Mouse (Mus musculus): Measurements from ENCODE around the gene Dock2. TPM values are rescaled to one million over a fixed set of nuclear protein-coding genes. Genes with fewer than 3 reads are reported as not detected.

The Dock2 gene
- total and polyA plus RNA-seq, 2 experiments from 2014 or later = 0.57 to 1.6 TPM

DNA sequence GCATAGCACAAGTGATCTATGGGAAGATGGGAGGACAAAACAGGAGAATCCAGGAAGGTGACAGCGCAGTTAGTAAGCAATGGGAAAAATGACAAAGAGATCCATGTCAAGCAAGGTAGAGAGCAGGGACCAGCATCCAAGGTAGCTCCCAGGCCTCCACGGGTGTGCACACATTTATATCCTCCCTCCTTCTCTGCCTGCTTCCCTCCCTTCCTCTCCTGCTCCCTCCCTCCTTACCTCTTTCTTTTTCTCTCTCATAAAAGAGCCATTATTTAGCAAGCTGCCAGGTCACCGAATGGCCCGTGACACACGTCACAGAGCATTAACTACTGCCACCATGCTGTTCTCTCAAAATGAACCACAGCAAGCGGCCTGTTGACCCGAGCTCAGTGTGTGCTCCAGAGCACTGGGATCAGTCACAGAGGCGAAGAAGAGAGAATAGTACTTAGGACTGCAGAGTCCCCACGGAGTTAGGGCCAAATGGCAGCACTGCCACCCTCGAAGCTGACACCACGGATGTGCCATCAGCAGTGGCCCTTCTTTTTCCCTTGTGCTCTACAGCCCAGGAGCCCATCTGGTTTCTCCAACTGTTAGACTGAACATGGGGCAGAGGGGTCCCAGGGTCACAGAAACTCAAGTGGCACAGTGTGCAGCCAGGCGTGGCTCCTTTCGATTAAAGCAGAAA lies 499.4 kb downstream of the Dock2 start:
- no peak for TF ChIP-seq CTCF (IDR thresholded peaks at IDR 0.05)
- 28% methylated on average over 13 of the region's 13 CpGs for WGBS
- H3K4me2 ChIP-seq (ENCODE audit: low read depth, low read length, poor library complexity, severe bottlenecking) = no peak overlapping the region
- no peak overlapping the region for H3K4me3 ChIP-seq (ENCODE audit: low read depth, low read length)
- H3K9ac ChIP-seq (replicated peaks; ENCODE audit: low read length, poor library complexity, severe bottlenecking) = no peak overlapping the region
- no peak overlapping the region for H3K27ac ChIP-seq (ENCODE audit: low read depth, low read length)
- no peaks in the 10 kb centered on the region for H3K4me1 ChIP-seq (ENCODE audit: insufficient read depth, low read length)
- peaks cover 6% of the 10 kb centered on the region; the same call in 1 of the 2 replicates for H3K27me3 ChIP-seq (ENCODE audit: insufficient read depth, low read length)
- no peaks in the 10 kb centered on the region for H3K9me3 ChIP-seq (ENCODE audit: low read length)
- DNase-seq (ENCODE audit: low spot score) (no peak), ATAC-seq (ENCODE audit: low FRiP score) (no peak)
- H3K36me3 ChIP-seq (ENCODE audit: insufficient read depth, low read length) = no peaks in the 10 kb centered on the region

DNA sequence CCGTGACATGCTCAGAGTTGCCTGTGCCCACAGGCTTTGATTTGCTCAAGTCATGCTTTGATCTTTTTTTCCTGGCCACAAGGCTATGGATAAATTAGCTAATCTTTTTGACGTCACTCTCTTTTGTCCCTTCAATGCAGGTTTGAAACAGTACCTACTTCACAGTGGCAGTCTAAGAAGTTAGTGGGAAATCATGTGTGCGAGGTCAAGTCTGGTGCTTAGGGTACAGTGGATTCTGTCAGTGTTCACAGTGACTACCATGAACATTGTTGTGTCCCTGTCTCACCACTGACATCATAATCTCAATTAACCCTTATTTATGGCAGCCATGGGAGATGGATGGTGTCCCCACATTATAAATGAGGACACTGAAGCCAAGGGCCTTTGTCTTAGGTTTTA lies 506.6 kb downstream of the Dock2 start:
- ATAC-seq (ENCODE audit: low FRiP score) = no peak
- Histone ChIP-seq H3K36me3 (ENCODE audit: insufficient read depth, low read length) (no peaks in the 10 kb centered on the region), H3K27ac (ENCODE audit: low read depth, low read length) (no peak overlapping the region)

DNA sequence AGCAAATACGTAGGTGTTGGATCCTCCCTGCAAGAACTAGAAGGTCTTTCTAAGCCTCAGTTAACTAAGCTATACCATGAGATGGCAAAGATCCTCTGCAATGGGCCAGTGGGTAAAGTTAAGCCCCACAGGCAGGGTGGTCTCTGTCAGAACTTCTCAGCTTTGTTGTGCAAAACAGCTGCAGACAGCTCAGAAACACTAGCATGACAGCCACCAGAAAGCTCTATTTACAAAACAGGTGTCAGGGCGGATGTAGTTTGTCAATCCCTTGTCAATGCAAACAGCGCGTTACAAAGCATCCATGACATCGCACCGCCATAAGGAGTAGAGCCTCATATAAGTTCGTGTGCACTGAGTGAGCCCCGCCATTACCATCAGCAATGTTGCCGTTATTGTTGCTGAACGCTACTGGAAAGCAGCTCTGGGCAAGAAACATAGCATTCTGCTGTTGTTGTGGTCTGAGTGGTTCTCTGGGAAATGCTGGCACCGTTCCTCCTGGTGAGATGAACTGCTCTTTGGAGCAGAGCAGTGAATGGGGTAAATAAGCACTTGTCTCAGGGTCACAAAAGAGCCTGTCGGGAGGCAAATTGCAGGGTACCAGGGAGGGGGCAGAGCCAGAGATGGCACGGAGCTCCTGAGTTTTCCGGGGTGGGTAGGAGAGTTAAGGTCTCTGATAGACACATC lies 507.2 kb downstream of the Dock2 start:
- Histone ChIP-seq H3K4me2 (ENCODE audit: low read depth, low read length, poor library complexity, severe bottlenecking) (peak overlapping the region; percentile 30), H3K27ac (ENCODE audit: low read depth, low read length) (no peak overlapping the region), H3K27me3 (ENCODE audit: insufficient read depth, low read length) (no peaks in the 10 kb centered on the region), H3K4me3 (ENCODE audit: low read depth, low read length) (no peak overlapping the region), H3K9ac (replicated peaks; ENCODE audit: low read length, poor library complexity, severe bottlenecking) (no peak overlapping the region), H3K9me3 (ENCODE audit: low read length) (no peaks in the 10 kb centered on the region), H3K4me1 (ENCODE audit: insufficient read depth, low read length) (peaks cover 6% of the 10 kb centered on the region; the same call in 1 of the 2 replicates), H3K36me3 (ENCODE audit: insufficient read depth, low read length) (no peaks in the 10 kb centered on the region)
- peak; percentile 47; the same call in 1 of the 2 replicates for ATAC-seq (ENCODE audit: low FRiP score)
- no peak for TF ChIP-seq CTCF (IDR thresholded peaks at IDR 0.05)
- peak; percentile 59 for DNase-seq (ENCODE audit: low spot score)
- 27% methylated on average over 14 of the region's 14 CpGs for WGBS

More for the DNA sequence above, 506.6 kb downstream of the Dock2 start:
- TF ChIP-seq CTCF (IDR thresholded peaks at IDR 0.05) = no peak
- no peak for DNase-seq (ENCODE audit: low spot score)
- H3K4me2 ChIP-seq (ENCODE audit: low read depth, low read length, poor library complexity, severe bottlenecking) = peak overlapping the region; percentile 30; the same call in 1 of the 2 replicates
- H3K27me3 ChIP-seq (ENCODE audit: insufficient read depth, low read length) = no peaks in the 10 kb centered on the region
- no peaks in the 10 kb centered on the region for H3K9me3 ChIP-seq (ENCODE audit: low read length)
- no peak overlapping the region for H3K9ac ChIP-seq (replicated peaks; ENCODE audit: low read length, poor library complexity, severe bottlenecking)
- peaks cover 6% of the 10 kb centered on the region; the same call in 1 of the 2 replicates for H3K4me1 ChIP-seq (ENCODE audit: insufficient read depth, low read length)
- 44% methylated on average over 3 of the region's 3 CpGs for WGBS
- no peak overlapping the region for H3K4me3 ChIP-seq (ENCODE audit: low read depth, low read length)

DNA sequence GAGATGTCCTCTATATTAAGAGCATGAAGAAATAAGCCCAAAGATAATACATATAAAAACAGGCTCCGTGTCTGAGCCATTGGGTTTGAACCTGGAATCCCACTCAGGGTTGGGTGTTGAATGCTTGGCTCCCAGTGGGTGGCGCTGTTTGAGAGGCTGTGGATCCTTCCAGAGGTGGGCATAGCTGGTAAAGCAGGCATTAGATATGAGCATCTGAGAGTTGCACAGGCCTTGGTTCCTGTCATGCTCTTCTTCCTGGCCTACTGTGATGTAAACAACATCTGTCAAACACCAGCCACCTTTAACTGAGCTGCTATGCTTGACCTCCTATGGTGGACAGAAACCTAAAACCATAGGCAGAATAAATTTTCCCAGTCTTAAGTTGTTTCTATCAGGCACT lies 507.8 kb downstream of the Dock2 start:
- Histone ChIP-seq H3K9ac (replicated peaks; ENCODE audit: low read length, poor library complexity, severe bottlenecking) (no peak overlapping the region), H3K4me3 (ENCODE audit: low read depth, low read length) (no peak overlapping the region), H3K27ac (ENCODE audit: low read depth, low read length) (no peak overlapping the region), H3K9me3 (ENCODE audit: low read length) (no peaks in the 10 kb centered on the region), H3K4me1 (ENCODE audit: insufficient read depth, low read length) (peaks cover 6% of the 10 kb centered on the region; the same call in 1 of the 2 replicates), H3K4me2 (ENCODE audit: low read depth, low read length, poor library complexity, severe bottlenecking) (no peak overlapping the region), H3K27me3 (ENCODE audit: insufficient read depth, low read length) (no peaks in the 10 kb centered on the region; the same call in 1 of the 2 replicates), H3K36me3 (ENCODE audit: insufficient read depth, low read length) (no peaks in the 10 kb centered on the region)
- ATAC-seq (ENCODE audit: low FRiP score) (no peak), DNase-seq (ENCODE audit: low spot score) (peak; percentile 40)
- WGBS = 41% methylated on average over 2 of the region's 2 CpGs
- peak; percentile 67 for TF ChIP-seq CTCF (IDR thresholded peaks at IDR 0.05)

DNA sequence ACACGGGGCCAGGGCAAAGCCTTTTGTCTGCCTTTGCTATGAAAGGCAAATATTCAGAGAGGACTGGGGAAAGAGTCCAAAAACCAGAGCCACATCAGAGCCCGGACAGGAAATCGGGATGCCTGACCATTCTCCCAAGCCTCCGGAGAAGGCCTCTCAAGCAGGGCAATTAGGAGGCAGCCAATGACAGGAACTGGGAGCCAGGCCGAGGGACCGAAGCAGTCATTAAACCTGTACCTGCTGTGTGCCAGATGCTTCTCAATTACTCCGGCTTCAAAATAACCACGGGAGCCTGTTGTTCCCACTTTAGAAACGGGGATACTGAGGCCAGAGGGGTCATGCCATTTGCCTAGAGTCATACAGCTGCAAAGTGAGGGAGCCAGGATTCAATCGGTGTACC lies 511.7 kb downstream of the Dock2 start:
- H3K4me3 ChIP-seq (ENCODE audit: low read depth, low read length) = no peak overlapping the region
- no peak for DNase-seq (ENCODE audit: low spot score)
- H3K27ac ChIP-seq (ENCODE audit: low read depth, low read length) = no peak overlapping the region
- ATAC-seq (ENCODE audit: low FRiP score) = no peak
- no peak for TF ChIP-seq CTCF (IDR thresholded peaks at IDR 0.05)
- H3K9me3 ChIP-seq (ENCODE audit: low read length) = no peaks in the 10 kb centered on the region
- H3K36me3 ChIP-seq (ENCODE audit: insufficient read depth, low read length) = no peaks in the 10 kb centered on the region
- H3K9ac ChIP-seq (replicated peaks; ENCODE audit: low read length, poor library complexity, severe bottlenecking) = no peak overlapping the region
- H3K27me3 ChIP-seq (ENCODE audit: insufficient read depth, low read length) = no peaks in the 10 kb centered on the region; the same call in 1 of the 2 replicates
- 53% methylated on average over 10 of the region's 10 CpGs for WGBS
- H3K4me1 ChIP-seq (ENCODE audit: insufficient read depth, low read length) = peaks cover 6% of the 10 kb centered on the region; the same call in 1 of the 2 replicates
- H3K4me2 ChIP-seq (ENCODE audit: low read depth, low read length, poor library complexity, severe bottlenecking) = no peak overlapping the region

DNA sequence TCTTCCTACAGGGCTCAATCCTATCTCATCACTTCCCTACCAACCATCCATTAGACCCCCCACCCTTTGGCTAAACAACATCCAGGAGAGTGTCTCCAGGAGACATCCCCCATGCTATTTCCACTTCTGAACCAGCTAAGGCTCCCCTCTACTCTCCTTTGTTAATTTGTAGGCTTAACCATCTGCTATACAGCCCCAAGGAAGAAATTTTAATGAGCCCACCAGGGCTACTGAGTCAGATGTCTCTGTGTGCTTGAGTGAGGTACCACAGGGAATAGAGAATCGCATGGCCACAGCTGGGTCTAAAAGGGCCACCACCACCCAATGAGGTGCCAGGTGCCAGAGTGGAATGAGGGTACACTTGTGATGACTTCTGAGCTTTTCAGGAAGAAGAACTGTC lies 519.6 kb downstream of the Dock2 start:
- no peaks in the 10 kb centered on the region for H3K4me1 ChIP-seq (ENCODE audit: insufficient read depth, low read length)

More for the DNA sequence above, 519.6 kb downstream of the Dock2 start:
- Histone ChIP-seq H3K27ac (ENCODE audit: low read depth, low read length) (no peak overlapping the region), H3K36me3 (ENCODE audit: insufficient read depth, low read length) (no peaks in the 10 kb centered on the region), H3K9ac (replicated peaks; ENCODE audit: low read length, poor library complexity, severe bottlenecking) (no peak overlapping the region), H3K4me3 (ENCODE audit: low read depth, low read length) (no peak overlapping the region), H3K27me3 (ENCODE audit: insufficient read depth, low read length) (no peaks in the 10 kb centered on the region), H3K4me2 (ENCODE audit: low read depth, low read length, poor library complexity, severe bottlenecking) (no peak overlapping the region), H3K9me3 (ENCODE audit: low read length) (no peaks in the 10 kb centered on the region)
- no peak for TF ChIP-seq CTCF (IDR thresholded peaks at IDR 0.05)
- DNase-seq (ENCODE audit: low spot score) (no peak), ATAC-seq (ENCODE audit: low FRiP score) (no peak)
- WGBS = 63% methylated on average over 1 of the region's 1 CpGs

Data from midbrain, postnatal 0 days (tissue).